Mouse (Mus musculus): ENCODE measurements around the gene Atox1.

The Atox1 gene

GRCm38 (mm10) chr11:55459850-55460558, 1.0 kb downstream of the Atox1 start:
- in situ Hi-C loops (cut with MboI; ENCODE audit: low pct_unique_long_range_greater_than_20kb in 1 of 2, low sequenced_read_pairs in 2 of 2, unreplicated experiment in 1 of 2): no loop called here

GRCm38 (mm10) chr11:55458501-55458900, 2.5 kb downstream of the Atox1 start:
- in situ Hi-C loops (cut with MboI; ENCODE audit: low pct_unique_long_range_greater_than_20kb in 1 of 2, low sequenced_read_pairs in 2 of 2, unreplicated experiment in 1 of 2): no loop called here

GRCm38 (mm10) chr11:55455166-55455565, 5.9 kb downstream of the Atox1 start:
- in situ Hi-C loops (cut with MboI; ENCODE audit: low pct_unique_long_range_greater_than_20kb in 1 of 2, low sequenced_read_pairs in 2 of 2, unreplicated experiment in 1 of 2): no loop called here

GRCm38 (mm10) chr11:55453640-55454039, 7.4 kb downstream of the Atox1 start:
- in situ Hi-C loops (cut with MboI; ENCODE audit: low pct_unique_long_range_greater_than_20kb in 1 of 2, low sequenced_read_pairs in 2 of 2, unreplicated experiment in 1 of 2): no loop called here

GRCm38 (mm10) chr11:55450311-55450710, 10.7 kb downstream of the Atox1 start:
- in situ Hi-C loops (cut with MboI; ENCODE audit: low pct_unique_long_range_greater_than_20kb in 1 of 2, low sequenced_read_pairs in 2 of 2, unreplicated experiment in 1 of 2): no loop called here

GRCm38 (mm10) chr11:55449531-55449930, 11.5 kb downstream of the Atox1 start:
- in situ Hi-C loops (cut with MboI; ENCODE audit: low pct_unique_long_range_greater_than_20kb in 1 of 2, low sequenced_read_pairs in 2 of 2, unreplicated experiment in 1 of 2): loop anchor here (5.0 to 10.0 kb wide), 4 partner anchors 62 to 285 kb away; partner anchors contain the start of gene Slc36a1 (in 1 of the 2)

- in situ Hi-C loops (cut with MboI; ENCODE audit: low pct_unique_long_range_greater_than_20kb in 1 of 2, low sequenced_read_pairs in 2 of 2, unreplicated experiment in 1 of 2): loop anchor here (5.0 to 10.0 kb wide), 4 partner anchors 59 to 282 kb away; partner anchors contain the start of gene Slc36a1 (in 1 of the 2)
Measured at GRCm38 (mm10) chr11:55446579-55446978, 14.5 kb downstream of the Atox1 start.

- in situ Hi-C loops (cut with MboI; ENCODE audit: low pct_unique_long_range_greater_than_20kb in 1 of 2, low sequenced_read_pairs in 2 of 2, unreplicated experiment in 1 of 2): loop anchor here (5.0 to 10.0 kb wide), 6 partner anchors 37 to 280 kb away; partner anchors contain the start of gene Slc36a1 (in 1 of the 2)
Measured at GRCm38 (mm10) chr11:55444772-55445171, 16.3 kb downstream of the Atox1 start.

GRCm38 (mm10) chr11:55439718-55440117, 21.3 kb downstream of the Atox1 start:
- in situ Hi-C loops (cut with MboI; ENCODE audit: low pct_unique_long_range_greater_than_20kb in 1 of 2, low sequenced_read_pairs in 2 of 2, unreplicated experiment in 1 of 2): loop anchor here (5.0 to 10.0 kb wide), 4 partner anchors 32 to 275 kb away; no protein-coding TSS in a partner anchor

GRCm38 (mm10) chr11:55438031-55438430, 23.0 kb downstream of the Atox1 start:
- in situ Hi-C loops (cut with MboI; ENCODE audit: low pct_unique_long_range_greater_than_20kb in 1 of 2, low sequenced_read_pairs in 2 of 2, unreplicated experiment in 1 of 2): no loop called here

- in situ Hi-C loops (cut with MboI; ENCODE audit: low pct_unique_long_range_greater_than_20kb in 1 of 2, low sequenced_read_pairs in 2 of 2, unreplicated experiment in 1 of 2): no loop called here
Measured at GRCm38 (mm10) chr11:55436089-55436488, 24.9 kb downstream of the Atox1 start.

- in situ Hi-C loops (cut with MboI; ENCODE audit: low pct_unique_long_range_greater_than_20kb in 1 of 2, low sequenced_read_pairs in 2 of 2, unreplicated experiment in 1 of 2): no loop called here
Measured at GRCm38 (mm10) chr11:55432981-55433380, 28.1 kb downstream of the Atox1 start.

- in situ Hi-C loops (cut with MboI; ENCODE audit: low pct_unique_long_range_greater_than_20kb in 1 of 2, low sequenced_read_pairs in 2 of 2, unreplicated experiment in 1 of 2): no loop called here
Measured at GRCm38 (mm10) chr11:55429973-55430372, 31.1 kb downstream of the Atox1 start.

- in situ Hi-C loops (cut with MboI; ENCODE audit: low pct_unique_long_range_greater_than_20kb in 1 of 2, low sequenced_read_pairs in 2 of 2, unreplicated experiment in 1 of 2): no loop called here
Measured at GRCm38 (mm10) chr11:55428186-55429012, 32.6 kb downstream of the Atox1 start.

- in situ Hi-C loops (cut with MboI; ENCODE audit: low pct_unique_long_range_greater_than_20kb in 1 of 2, low sequenced_read_pairs in 2 of 2, unreplicated experiment in 1 of 2): no loop called here
Measured at GRCm38 (mm10) chr11:55424746-55425360, 36.2 kb downstream of the Atox1 start.

- in situ Hi-C loops (cut with MboI; ENCODE audit: low pct_unique_long_range_greater_than_20kb in 1 of 2, low sequenced_read_pairs in 2 of 2, unreplicated experiment in 1 of 2): no loop called here
Measured at GRCm38 (mm10) chr11:55423756-55424155, 37.3 kb downstream of the Atox1 start.

GRCm38 (mm10) chr11:55422978-55423377, 38.1 kb downstream of the Atox1 start, which contains the start of gene Sparc:
TSS of gene Sparc (minus strand) at chr11:55423183.
- in situ Hi-C loops (cut with MboI; ENCODE audit: low pct_unique_long_range_greater_than_20kb in 1 of 2, low sequenced_read_pairs in 2 of 2, unreplicated experiment in 1 of 2): no loop called here

GRCm38 (mm10) chr11:55419678-55420307, 41.2 kb downstream of the Atox1 start:
- in situ Hi-C loops (cut with MboI; ENCODE audit: low pct_unique_long_range_greater_than_20kb in 1 of 2, low sequenced_read_pairs in 2 of 2, unreplicated experiment in 1 of 2): no loop called here

All from mouse embryonic stem cell (cell line).